Mouse (Mus musculus): ENCODE data around the gene Mon2.

- no peak for TF ChIP-seq CTCF (IDR thresholded peaks at IDR 0.05; ENCODE audit: extremely low read depth, insufficient read depth, insufficient read length, insufficient replicate concordance)
- TF ChIP-seq POLR2A (IDR thresholded peaks at IDR 0.05; ENCODE audit: low read depth, low read length) = no peak
Observed at GRCm38 (mm10) chr10:123055205-123056000, 20.9 kb downstream of the Mon2 start.
